Mouse (Mus musculus): ENCODE measurements at regions not wholly inside any gene's neighbourhood (a gene's known extent, or its start where the extent isn't known, plus 50 kb on each side); places are given as distances from the start of the nearest gene placed in this dataset.

- H3K4me3 ChIP-seq (ENCODE audit: low read depth, low read length) = no peak overlapping the region
- DNase-seq (no peak), ATAC-seq (no peak)
- H3K27me3 ChIP-seq (ENCODE audit: insufficient read depth, low read length) = no peaks in the 10 kb centered on the region
- H3K4me1 ChIP-seq (ENCODE audit: insufficient read depth) = no peaks in the 10 kb centered on the region
- no peaks in the 10 kb centered on the region for H3K36me3 ChIP-seq (ENCODE audit: insufficient read depth)
- WGBS = 88% methylated on average over 3 of the region's 3 CpGs
- no peak overlapping the region for H3K9ac ChIP-seq
- H3K9me3 ChIP-seq (ENCODE audit: low read length) = no peaks in the 10 kb centered on the region
- no peak overlapping the region for H3K4me2 ChIP-seq (ENCODE audit: low read depth)
- TF ChIP-seq CTCF (IDR thresholded peaks at IDR 0.05; ENCODE audit: low read depth) = no peak
- H3K27ac ChIP-seq (ENCODE audit: low read depth, low read length) = no peak overlapping the region
These were observed 53.4 kb downstream of the Prr30 start for GRCm38 (mm10) chr14:101146746-101147145.

- Histone ChIP-seq H3K9ac (no peak overlapping the region), H3K4me2 (ENCODE audit: low read depth) (no peak overlapping the region), H3K27me3 (ENCODE audit: insufficient read depth, low read length) (no peaks in the 10 kb centered on the region), H3K4me3 (ENCODE audit: low read depth, low read length) (no peak overlapping the region), H3K9me3 (ENCODE audit: low read length) (no peaks in the 10 kb centered on the region), H3K27ac (ENCODE audit: low read depth, low read length) (no peak overlapping the region), H3K36me3 (ENCODE audit: insufficient read depth) (no peaks in the 10 kb centered on the region), H3K4me1 (ENCODE audit: insufficient read depth) (no peaks in the 10 kb centered on the region)
- WGBS = 31% methylated on average over 6 of the region's 6 CpGs
- no peak for TF ChIP-seq CTCF (IDR thresholded peaks at IDR 0.05; ENCODE audit: low read depth)
- DNase-seq (peak; percentile 52), ATAC-seq (no peak)
These were observed 62.7 kb downstream of the Prr30 start for GRCm38 (mm10) chr14:101137426-101137825.
